ENCODE assay signal across 19 mouse cellular contexts in genomic region chr7:12933615-12934140, GRCm38 (mm10). TPM values are rescaled to one million over a fixed set of nuclear protein-coding genes. Genes with fewer than 3 reads are reported as not detected.
"Had no signal": no experiment of that assay in that cellular context is flagged by ENCODE, and none has a peak within 500 bp of the region (broad histone marks: within the 10 kb centered on the region; RNA-seq: fewer than 3 reads in every experiment).

No protein-coding gene starts in this region.

- H3K4me1 ChIP-seq: liver, embryonic 13.5 days; liver, embryonic 15.5 days; lung, embryonic 15.5 days; midbrain, embryonic 12.5 days; neural tube, embryonic 12.5 days; stomach, embryonic 15.5 days had no signal

- H3K9me3 ChIP-seq: liver, embryonic 13.5 days; liver, embryonic 15.5 days; lung, embryonic 15.5 days; megakaryocyte, embryonic 14.5 days; midbrain, embryonic 12.5 days; neural tube, embryonic 12.5 days; stomach, embryonic 15.5 days had no signal

- H3K4me2 ChIP-seq: liver, embryonic 13.5 days; liver, embryonic 15.5 days; lung, embryonic 15.5 days; midbrain, embryonic 12.5 days; neural tube, embryonic 12.5 days; stomach, embryonic 15.5 days had no signal

- H3K4me3 ChIP-seq: liver, embryonic 13.5 days; liver, embryonic 15.5 days; lung, embryonic 15.5 days; megakaryocyte, embryonic 14.5 days; midbrain, embryonic 12.5 days; neural tube, embryonic 12.5 days; stomach, embryonic 15.5 days had no signal

- H3K9ac ChIP-seq: liver, embryonic 13.5 days; liver, embryonic 15.5 days; liver, postnatal 0 days; lung, embryonic 15.5 days; midbrain, embryonic 12.5 days; neural tube, embryonic 12.5 days; stomach, embryonic 15.5 days had no signal

- H3K27ac ChIP-seq: liver, embryonic 13.5 days; liver, embryonic 15.5 days; lung, embryonic 15.5 days; macrophage; midbrain, embryonic 12.5 days; neural tube, embryonic 12.5 days; stomach, embryonic 15.5 days; stomach, postnatal 0 days had no signal

- ATAC-seq: liver, postnatal 0 days; lung, postnatal 0 days; midbrain, embryonic 16.5 days had no signal

- DNase-seq: liver, embryonic 13.5 days; liver, postnatal 0 days; lung, adult 2 months; lung, postnatal 14 days; lung, postnatal 36 days; right cerebral cortex, postnatal 14 days; thymus, adult 18-20 months; thymus, postnatal 14 days; thymus, postnatal 36 days had no signal

- H3K36me3 ChIP-seq: liver, embryonic 15.5 days; lung, embryonic 15.5 days; midbrain, embryonic 12.5 days; stomach, embryonic 15.5 days had no signal

- H3K27me3 ChIP-seq: lung, embryonic 15.5 days; megakaryocyte, embryonic 14.5 days; stomach, embryonic 15.5 days had no signal

RNA-seq across cellular contexts. Expression of gene Rnf225, which starts 6.5 kb away (rescaled TPM):
- polyA plus RNA-seq: macrophage had no signal
